Mouse (Mus musculus) myocyte (in vitro differentiated cells): ENCODE measurements at regions not wholly inside any gene's neighbourhood (a gene's known extent, or its start where the extent isn't known, plus 50 kb on each side); places are given as distances from the start of the nearest gene placed in this dataset.

ENCODE experiments used
- H3K27me3 ChIP-seq: one replicate; pipeline ENCODE4 v1.6.1; 2011; ENCODE audit not compliant: control insufficient read depth, insufficient read depth, insufficient read length
- H3K36me3 ChIP-seq: one replicate; pipeline ENCODE4 v1.6.1; 2011; ENCODE audit not compliant: control insufficient read depth, insufficient read depth
- H3K4me2 ChIP-seq: one replicate; pipeline ENCODE4 v1.6.1; 2011; ENCODE audit warnings: low read depth, control low read depth
- H3K4me3 ChIP-seq: one replicate; pipeline ENCODE4 v1.5.1; 2011; ENCODE audit warnings: mild to moderate bottlenecking, control low read depth, moderate library complexity
- H3K79me2 ChIP-seq: one replicate; pipeline ENCODE4 v1.6.1; 2011; ENCODE audit not compliant: control insufficient read depth, insufficient read depth
- H3ac ChIP-seq: one replicate; pipeline ENCODE4 v1.6.1; 2011; ENCODE audit not compliant: control insufficient read depth, insufficient read length
- CEBPB ChIP-seq: IDR thresholded peaks from 2 replicates; pipeline ENCODE4 v1.6.1; 2011; ENCODE audit warnings: mild to moderate bottlenecking, moderate library complexity; ENCODE audit not compliant: poor library complexity, insufficient read depth, severe bottlenecking
- E2F4 ChIP-seq: IDR thresholded peaks from one replicate; pipeline ENCODE4 v1.6.1; 2011; ENCODE audit warnings: mild to moderate bottlenecking, control low read depth, moderate library complexity; ENCODE audit not compliant: insufficient read depth
- MAX ChIP-seq: IDR thresholded peaks from one replicate; pipeline ENCODE4 v1.6.1; 2011; ENCODE audit warnings: low read depth, mild to moderate bottlenecking, control low read depth
- MYOD1 ChIP-seq, 3 experiments: IDR thresholded peaks; one replicate each; pipeline ENCODE4 v1.6.1; 2011; ENCODE audit warnings: control low read depth in 2 of 3, low read depth in 2 of 3, mild to moderate bottlenecking in 2 of 3, moderate library complexity in 1 of 3; ENCODE audit not compliant: insufficient read length in 2 of 3, control insufficient read depth in 1 of 3
- MYOG ChIP-seq, 3 experiments: IDR thresholded peaks; one replicate each; pipeline ENCODE4 v1.6.1; 2011; ENCODE audit warnings: control low read depth in 2 of 3, low read depth in 2 of 3, mild to moderate bottlenecking in 2 of 3; ENCODE audit not compliant: insufficient read length in 2 of 3, control insufficient read depth in 1 of 3, insufficient read depth in 1 of 3
- POLR2A ChIP-seq: IDR thresholded peaks from one replicate; pipeline ENCODE4 v1.6.1; 2011; ENCODE audit warnings: low read depth, mild to moderate bottlenecking, control low read depth, moderate library complexity; ENCODE audit not compliant: insufficient read length
- POLR2AphosphoS2 ChIP-seq: IDR thresholded peaks from one replicate; pipeline ENCODE4 v1.6.1; 2011; ENCODE audit warnings: low read depth, control low read depth; ENCODE audit not compliant: insufficient read length
- REST ChIP-seq: IDR thresholded peaks from one replicate; pipeline ENCODE4 v1.6.1; 2011; ENCODE audit warnings: mild to moderate bottlenecking, control low read depth, moderate library complexity; ENCODE audit not compliant: insufficient read depth, insufficient read length
- SRF ChIP-seq: IDR thresholded peaks from one replicate; pipeline ENCODE4 v1.6.1; 2011; ENCODE audit warnings: low read depth; ENCODE audit not compliant: control insufficient read depth, insufficient read length
- TCF12 ChIP-seq: IDR thresholded peaks from one replicate; pipeline ENCODE4 v1.6.1; 2011; ENCODE audit warnings: mild to moderate bottlenecking, control low read depth; ENCODE audit not compliant: poor library complexity, insufficient read depth, severe bottlenecking
- TCF3 ChIP-seq: IDR thresholded peaks from one replicate; pipeline ENCODE4 v1.6.1; 2011; ENCODE audit warnings: low read depth, control low read depth; ENCODE audit not compliant: insufficient read length
- USF1 ChIP-seq: IDR thresholded peaks from one replicate; pipeline ENCODE4 v1.6.1; 2011; ENCODE audit warnings: low read depth, mild to moderate bottlenecking, control low read depth, moderate library complexity

- H3K79me2 ChIP-seq = no peaks in the 10 kb centered on the region
- no peaks in the 10 kb centered on the region for H3K36me3 ChIP-seq
- H3K4me3 ChIP-seq = no peak overlapping the region
- TF ChIP-seq CEBPB (no peak), SRF (no peak), E2F4 (no peak), MYOD1 (IDR thresholded peaks at IDR 0.05; ENCODE audit: control insufficient read depth in 1 of 3, insufficient read length in 2 of 3, low read depth in 2 of 3) (no peak), TCF3 (no peak), MAX (no peak), REST (no peak), POLR2A (no peak), TCF12 (no peak), MYOG (IDR thresholded peaks at IDR 0.05; ENCODE audit: control insufficient read depth in 1 of 3, insufficient read depth in 1 of 3, insufficient read length in 2 of 3, low read depth in 2 of 3) (no peak), USF1 (no peak), POLR2AphosphoS2 (no peak)
- H3K4me2 ChIP-seq = no peak overlapping the region
- no peaks in the 10 kb centered on the region for H3K27me3 ChIP-seq
- H3ac ChIP-seq = no peak overlapping the region
Observed at GRCm38 (mm10) chr10:111900723-111901716, 71.4 kb upstream of the Krr1 start.

GRCm38 (mm10) chr10:111903956-111904355, 68.5 kb upstream of the Krr1 start:
- no peaks in the 10 kb centered on the region for H3K79me2 ChIP-seq
- H3K4me2 ChIP-seq = no peak overlapping the region
- H3ac ChIP-seq = no peak overlapping the region
- H3K36me3 ChIP-seq = no peaks in the 10 kb centered on the region
- no peaks in the 10 kb centered on the region for H3K27me3 ChIP-seq
- no peak overlapping the region for H3K4me3 ChIP-seq
- TF ChIP-seq CEBPB = no peak
- TF ChIP-seq USF1 = no peak
- TF ChIP-seq MAX = no peak
- no peak for TF ChIP-seq MYOD1 (IDR thresholded peaks at IDR 0.05; ENCODE audit: control insufficient read depth in 1 of 3, insufficient read length in 2 of 3, low read depth in 2 of 3)
- no peak for TF ChIP-seq TCF12
- TF ChIP-seq TCF3 = no peak
- no peak for TF ChIP-seq REST
- no peak for TF ChIP-seq MYOG (IDR thresholded peaks at IDR 0.05; ENCODE audit: control insufficient read depth in 1 of 3, insufficient read depth in 1 of 3, insufficient read length in 2 of 3, low read depth in 2 of 3)
- no peak for TF ChIP-seq SRF
- TF ChIP-seq POLR2A = no peak
- no peak for TF ChIP-seq POLR2AphosphoS2

- TF ChIP-seq MAX (no peak), MYOG (IDR thresholded peaks at IDR 0.05; ENCODE audit: control insufficient read depth in 1 of 3, insufficient read depth in 1 of 3, insufficient read length in 2 of 3, low read depth in 2 of 3) (no peak), POLR2AphosphoS2 (no peak), USF1 (no peak)
- no peaks in the 10 kb centered on the region for H3K79me2 ChIP-seq
- H3K36me3 ChIP-seq = no peaks in the 10 kb centered on the region
- H3K27me3 ChIP-seq = no peaks in the 10 kb centered on the region
- H3K4me3 ChIP-seq = no peak overlapping the region
- H3K4me2 ChIP-seq = no peak overlapping the region
- H3ac ChIP-seq = no peak overlapping the region
Observed at GRCm38 (mm10) chr10:111907836-111908235, 64.6 kb upstream of the Krr1 start.

GRCm38 (mm10) chr10:111912561-111912960, 59.9 kb upstream of the Krr1 start:
- H3K36me3 ChIP-seq = no peaks in the 10 kb centered on the region
- no peak overlapping the region for H3K4me3 ChIP-seq
- no peak overlapping the region for H3K4me2 ChIP-seq
- TF ChIP-seq POLR2A = no peak
- no peak for TF ChIP-seq MYOG (IDR thresholded peaks at IDR 0.05; ENCODE audit: control insufficient read depth in 1 of 3, insufficient read depth in 1 of 3, insufficient read length in 2 of 3, low read depth in 2 of 3)
- TF ChIP-seq MAX = no peak
- TF ChIP-seq E2F4 = no peak
- no peak for TF ChIP-seq CEBPB
- no peak for TF ChIP-seq TCF12
- no peak for TF ChIP-seq REST
- TF ChIP-seq USF1 = no peak
- no peak for TF ChIP-seq TCF3
- no peak for TF ChIP-seq MYOD1 (IDR thresholded peaks at IDR 0.05; ENCODE audit: control insufficient read depth in 1 of 3, insufficient read length in 2 of 3, low read depth in 2 of 3)
- TF ChIP-seq SRF = no peak
- TF ChIP-seq POLR2AphosphoS2 = no peak
- no peaks in the 10 kb centered on the region for H3K79me2 ChIP-seq
- no peak overlapping the region for H3ac ChIP-seq
- no peaks in the 10 kb centered on the region for H3K27me3 ChIP-seq
